Mouse (Mus musculus) limb, embryonic 15.5 days (tissue): ENCODE data around the gene Aldob. TPM values are rescaled to one million over a fixed set of nuclear protein-coding genes. Genes with fewer than 3 reads are reported as not detected.
A peak's percentile ranks its signal among the peaks of the same experiment; 100 is the strongest.

ENCODE experiments used
- ATAC-seq: fragments of 200-750 bp; cut with Nextera tagmentation; 2 replicates; pipeline ENCODE4 v1.8.0; 2017; ENCODE audit warnings: low read depth, moderate TSS enrichment; ENCODE audit not compliant: insufficient number of reproducible peaks, low FRiP score, low TSS enrichment
- H3K27ac ChIP-seq: fragments of 300-500 bp; sonication (generic); 2 replicates; pipeline ENCODE4 v1.5.1; 2015; ENCODE audit warnings: moderate library complexity, mild to moderate bottlenecking, inconsistent platforms
- H3K27me3 ChIP-seq: fragments of 300-500 bp; sonication (generic); 2 replicates; pipeline ENCODE4 v1.6.1; 2015; ENCODE audit warnings: inconsistent platforms
- H3K36me3 ChIP-seq: fragments of 300-500 bp; sonication (generic); 2 replicates; pipeline ENCODE4 v1.6.1; 2015; ENCODE audit warnings: inconsistent platforms
- H3K4me1 ChIP-seq: fragments of 300-500 bp; sonication (generic); 2 replicates; pipeline ENCODE4 v1.6.1; 2015; ENCODE audit warnings: inconsistent platforms
- H3K4me2 ChIP-seq: fragments of 300-500 bp; sonication (generic); 2 replicates; pipeline ENCODE4 v1.6.1; 2015; ENCODE audit warnings: mild to moderate bottlenecking, inconsistent platforms
- H3K4me3 ChIP-seq: fragments of 300-500 bp; sonication (generic); 2 replicates; pipeline ENCODE4 v1.5.1; 2015; ENCODE audit warnings: mild to moderate bottlenecking, inconsistent platforms
- H3K9ac ChIP-seq: fragments of 300-500 bp; sonication (generic); 2 replicates; pipeline ENCODE4 v1.6.1; 2015; ENCODE audit warnings: inconsistent platforms
- H3K9me3 ChIP-seq: fragments of 300-500 bp; sonication (generic); 2 replicates; pipeline ENCODE4 v1.6.1; 2016; ENCODE audit warnings: inconsistent platforms
- WGBS: fragments of 180-500 bp; shearing (Covaris S2); methylation state at CpG from one replicate; pipeline ENCODE4 v1.1.7; 2015; 5-methylcytosine and 5-hydroxymethylcytosine counted together
- polyA plus RNA-seq: library from polyadenylated mRNA; unstranded; fragments of >200 nt; fragmentation: Nextera tagmentation; extraction: Ambion mirVana; gene quantifications from 2 replicates; pipeline ENCODE4 v1.2.1, GENCODE M21; 2015

Aldob gene
- polyA plus RNA-seq: 0.20 and 0.86 TPM in 2 replicates

DNA sequence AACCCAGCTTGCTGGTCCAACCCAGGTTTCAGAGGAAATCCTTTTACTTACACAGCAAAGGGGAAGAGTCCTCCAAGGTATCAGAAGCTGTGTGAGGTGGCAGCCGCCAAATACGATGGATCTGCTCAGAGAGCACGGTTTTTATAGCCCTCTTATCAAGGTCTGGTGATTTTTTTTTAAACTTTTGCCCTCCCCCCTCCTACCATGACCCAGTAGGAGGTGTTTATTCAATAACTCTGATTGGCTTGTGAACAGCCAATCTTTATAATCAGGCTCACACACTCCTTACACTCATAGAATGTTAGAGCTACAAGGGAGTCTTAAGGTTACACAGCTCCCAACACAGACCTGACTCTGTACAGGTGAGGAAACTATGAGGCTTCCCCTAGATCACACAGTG lies at the start of gene Aldob:
Aldob (minus strand) TSS at position 164 of the 400 bp plus-strand sequence.
- H3K27ac ChIP-seq: no peak within 1 kb of the TSS

DNA sequence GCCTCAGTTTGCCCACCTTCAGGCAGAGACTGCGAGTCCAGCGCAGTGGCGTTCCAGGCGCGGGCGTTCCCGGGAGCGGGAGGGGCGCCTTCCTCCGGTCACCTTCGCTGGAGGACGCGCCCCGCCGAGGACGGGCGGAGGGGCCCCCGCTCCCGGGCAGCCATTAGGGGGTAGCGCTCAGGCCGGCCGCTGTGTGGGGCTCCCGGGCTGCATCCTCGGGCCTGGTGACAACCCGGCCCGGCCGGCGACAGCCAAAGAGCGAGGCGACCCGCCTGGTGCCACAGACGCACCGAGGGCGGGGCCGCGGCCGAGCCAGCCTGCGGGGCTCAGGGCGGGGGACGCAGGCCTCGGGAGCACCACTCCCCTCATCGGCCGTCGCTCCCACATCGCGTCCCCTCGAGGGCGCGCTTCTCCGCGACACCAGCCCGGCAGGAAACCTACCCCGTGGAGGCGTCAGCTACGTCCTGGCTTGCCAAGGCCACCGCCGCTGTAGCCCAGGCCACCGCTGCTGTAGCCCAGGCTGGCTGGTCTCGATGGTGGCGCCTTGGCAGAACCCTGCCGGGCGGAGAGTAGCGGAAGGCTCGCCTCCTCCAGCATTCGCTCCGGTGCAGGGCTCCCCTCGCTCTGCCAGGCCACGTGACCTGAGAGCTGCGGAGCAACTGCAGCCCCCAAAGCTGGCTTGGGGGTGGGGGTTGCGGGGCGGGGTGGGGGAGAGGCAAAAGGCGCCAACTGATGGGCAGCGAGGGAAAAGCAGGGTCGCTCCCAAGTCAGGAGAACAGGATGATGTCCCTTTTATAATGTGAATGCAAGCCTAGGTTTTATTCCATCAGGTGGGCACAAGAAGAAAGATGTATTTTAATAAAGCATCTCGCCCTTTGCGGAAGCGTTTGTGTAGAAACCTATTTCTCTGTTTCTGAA lies 48.1 kb upstream of the Aldob start, which contains the start of gene Tmem246:
Tmem246 (minus strand) TSS at position 694 of the 918 bp plus-strand sequence.
- peak; percentile 88 for ATAC-seq
- Histone ChIP-seq H3K4me3 (peak within 1 kb of the TSS; percentile 82), H3K36me3 (no peaks in the 10 kb centered on the region), H3K9ac (peak within 1 kb of the TSS; percentile 62), H3K4me1 (peaks cover 5% of the 10 kb centered on the region), H3K4me2 (peak within 1 kb of the TSS; percentile 87), H3K9me3 (no peaks in the 10 kb centered on the region), H3K27me3 (no peaks in the 10 kb centered on the region), H3K27ac (peak within 1 kb of the TSS; percentile 89)
- under 1% methylated on average over 67 of the region's 77 CpGs for WGBS

More for the DNA sequence above, at the start of gene Aldob:
- Histone ChIP-seq H3K9ac (no peak within 1 kb of the TSS), H3K27me3 (no peaks in the 10 kb centered on the region), H3K36me3 (no peaks in the 10 kb centered on the region), H3K4me1 (no peaks in the 10 kb centered on the region), H3K4me3 (no peak within 1 kb of the TSS), H3K4me2 (no peak within 1 kb of the TSS), H3K9me3 (no peaks in the 10 kb centered on the region)
- WGBS: 44% methylated on average over 3 of the region's 3 CpGs
- ATAC-seq: no peak

GRCm38 (mm10) chr4:49596846-49597182 lies 47.5 kb upstream of the Aldob start:
- Histone ChIP-seq H3K27me3 (no peaks in the 10 kb centered on the region), H3K36me3 (no peaks in the 10 kb centered on the region), H3K4me3 (peak overlapping the region; percentile 82), H3K4me1 (peaks cover 5% of the 10 kb centered on the region), H3K4me2 (peak overlapping the region; percentile 87), H3K9ac (peak overlapping the region; percentile 62), H3K9me3 (no peaks in the 10 kb centered on the region), H3K27ac (peak overlapping the region; percentile 89)
- under 1% methylated on average over 20 of the region's 20 CpGs for WGBS
- no peak; the same call in 1 of the 2 replicates for ATAC-seq

GRCm38 (mm10) chr4:49590152-49590551 lies 40.8 kb upstream of the Aldob start:
- ATAC-seq: no peak
- Histone ChIP-seq H3K4me2 (no peak overlapping the region), H3K9me3 (no peaks in the 10 kb centered on the region), H3K27ac (no peak overlapping the region), H3K36me3 (peaks cover 13% of the 10 kb centered on the region), H3K27me3 (no peaks in the 10 kb centered on the region), H3K9ac (no peak overlapping the region), H3K4me3 (no peak overlapping the region), H3K4me1 (peaks cover 17% of the 10 kb centered on the region)
- 82% methylated on average over 2 of the region's 2 CpGs for WGBS

DNA sequence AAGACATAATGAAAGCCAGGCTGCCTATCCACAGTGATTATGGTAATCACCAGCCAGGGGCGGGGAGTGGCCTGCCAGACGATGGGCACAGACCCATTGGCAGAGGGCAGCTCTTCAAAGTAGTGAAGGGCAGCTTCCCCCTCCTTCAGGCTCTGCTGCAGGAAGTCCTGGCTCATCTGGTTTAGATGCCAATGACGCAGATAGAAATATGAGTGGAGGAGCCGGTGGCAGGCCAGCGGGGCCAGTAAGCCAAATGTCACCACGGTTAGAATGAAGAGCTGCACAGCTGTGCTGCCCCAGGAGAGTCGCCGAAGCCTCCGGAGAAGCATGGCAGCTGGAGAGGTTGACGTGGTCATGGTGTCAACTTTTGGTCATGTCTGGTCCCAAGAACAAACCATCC lies 37.5 kb upstream of the Aldob start:
- ATAC-seq: no peak
- peaks cover 34% of the 10 kb centered on the region for H3K4me1 ChIP-seq
- 90% methylated on average over 10 of the region's 10 CpGs for WGBS
- no peak overlapping the region for H3K4me3 ChIP-seq
- H3K9me3 ChIP-seq: no peaks in the 10 kb centered on the region
- no peaks in the 10 kb centered on the region for H3K27me3 ChIP-seq
- H3K27ac ChIP-seq: 0 out of 2 replicates have a peak overlapping the region, but pooled peaks have one; percentile 78
- no peak overlapping the region for H3K4me2 ChIP-seq
- H3K9ac ChIP-seq: no peak overlapping the region
- H3K36me3 ChIP-seq: peaks cover 13% of the 10 kb centered on the region

DNA sequence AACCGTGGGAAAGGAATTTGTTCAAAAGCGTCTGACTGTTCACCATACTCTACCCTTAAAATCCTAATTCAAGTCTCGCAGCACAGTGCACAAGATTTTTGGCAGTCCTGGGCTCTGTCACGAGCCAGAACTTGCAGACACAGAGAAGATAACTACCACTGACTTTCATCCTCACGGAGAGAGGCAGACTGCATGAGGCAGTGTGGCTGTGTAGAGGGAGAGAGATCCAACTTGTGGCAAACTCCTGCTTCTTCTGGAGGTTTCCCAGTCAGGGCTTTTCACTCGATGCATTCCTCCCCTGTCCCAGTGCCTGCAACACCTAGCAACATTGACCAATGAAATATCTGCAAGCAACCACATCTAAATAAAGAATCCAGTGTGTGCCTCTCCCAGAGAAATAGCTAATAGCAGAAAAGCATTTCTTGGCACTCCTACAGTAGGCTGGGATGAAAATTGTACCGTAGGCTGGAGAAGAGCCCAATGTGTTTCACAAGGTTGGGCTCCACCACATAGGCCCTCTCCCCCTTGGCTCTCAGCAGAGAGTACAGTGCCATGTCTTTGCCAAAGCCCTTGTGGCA lies 36.3 kb upstream of the Aldob start:
- H3K27ac ChIP-seq: peak overlapping the region; percentile 78
- no peaks in the 10 kb centered on the region for H3K27me3 ChIP-seq
- H3K9me3 ChIP-seq: no peaks in the 10 kb centered on the region
- no peak overlapping the region for H3K4me3 ChIP-seq
- ATAC-seq: peak; percentile 79
- H3K4me1 ChIP-seq: peaks cover 41% of the 10 kb centered on the region
- WGBS: 41% methylated on average over 7 of the region's 7 CpGs
- H3K4me2 ChIP-seq: no peak overlapping the region
- no peak overlapping the region for H3K9ac ChIP-seq
- H3K36me3 ChIP-seq: peaks cover 13% of the 10 kb centered on the region

GRCm38 (mm10) chr4:49583965-49584831 lies 34.9 kb upstream of the Aldob start:
- 27% methylated on average over 14 of the region's 14 CpGs for WGBS
- ATAC-seq: no peak
- Histone ChIP-seq H3K9ac (no peak overlapping the region), H3K36me3 (peaks cover 13% of the 10 kb centered on the region), H3K4me1 (peaks cover 47% of the 10 kb centered on the region), H3K4me2 (peak overlapping the region; percentile 1; the same call in 1 of the 2 replicates), H3K27me3 (no peaks in the 10 kb centered on the region), H3K4me3 (no peak overlapping the region), H3K9me3 (no peaks in the 10 kb centered on the region), H3K27ac (peak overlapping the region; percentile 70)

- H3K4me3 ChIP-seq: no peak overlapping the region
- H3K27me3 ChIP-seq: no peaks in the 10 kb centered on the region
- no peak for ATAC-seq
- 28% methylated on average over 4 of the region's 4 CpGs for WGBS
- H3K27ac ChIP-seq: no peak overlapping the region
- no peaks in the 10 kb centered on the region for H3K9me3 ChIP-seq
- H3K36me3 ChIP-seq: peaks cover 6% of the 10 kb centered on the region
- no peak overlapping the region for H3K4me2 ChIP-seq
- H3K9ac ChIP-seq: no peak overlapping the region
- peaks cover 42% of the 10 kb centered on the region for H3K4me1 ChIP-seq
These were observed 31.9 kb upstream of the Aldob start for GRCm38 (mm10) chr4:49581256-49581655.

- H3K36me3 ChIP-seq: no peaks in the 10 kb centered on the region
- no peak overlapping the region for H3K9ac ChIP-seq
- no peak overlapping the region for H3K4me3 ChIP-seq
- H3K4me2 ChIP-seq: no peak overlapping the region
- no peaks in the 10 kb centered on the region for H3K27me3 ChIP-seq
- ATAC-seq: no peak
- no peak overlapping the region for H3K27ac ChIP-seq
- WGBS: 82% methylated on average over 4 of the region's 4 CpGs
- H3K9me3 ChIP-seq: no peaks in the 10 kb centered on the region
- H3K4me1 ChIP-seq: no peaks in the 10 kb centered on the region
These were observed 22.8 kb upstream of the Aldob start for GRCm38 (mm10) chr4:49572194-49572593.

- Histone ChIP-seq H3K27me3 (no peaks in the 10 kb centered on the region), H3K4me2 (no peak overlapping the region), H3K4me1 (no peaks in the 10 kb centered on the region), H3K27ac (no peak overlapping the region), H3K4me3 (no peak overlapping the region), H3K36me3 (no peaks in the 10 kb centered on the region), H3K9me3 (no peaks in the 10 kb centered on the region), H3K9ac (no peak overlapping the region)
- no peak for ATAC-seq
- WGBS: 20% methylated on average over 3 of the region's 3 CpGs
These were observed 18.3 kb upstream of the Aldob start for GRCm38 (mm10) chr4:49567613-49568012.

- Histone ChIP-seq H3K9ac (no peak overlapping the region), H3K4me3 (no peak overlapping the region), H3K9me3 (no peaks in the 10 kb centered on the region), H3K27ac (no peak overlapping the region), H3K4me1 (peaks cover 3% of the 10 kb centered on the region; the same call in 1 of the 2 replicates), H3K36me3 (no peaks in the 10 kb centered on the region), H3K4me2 (no peak overlapping the region), H3K27me3 (no peaks in the 10 kb centered on the region)
- ATAC-seq: no peak
- WGBS: 63% methylated on average over 20 of the region's 20 CpGs
These were observed 10.8 kb upstream of the Aldob start for GRCm38 (mm10) chr4:49559915-49560772.
